Mouse (Mus musculus): ENCODE measurements around the gene Hagh.

DNA sequence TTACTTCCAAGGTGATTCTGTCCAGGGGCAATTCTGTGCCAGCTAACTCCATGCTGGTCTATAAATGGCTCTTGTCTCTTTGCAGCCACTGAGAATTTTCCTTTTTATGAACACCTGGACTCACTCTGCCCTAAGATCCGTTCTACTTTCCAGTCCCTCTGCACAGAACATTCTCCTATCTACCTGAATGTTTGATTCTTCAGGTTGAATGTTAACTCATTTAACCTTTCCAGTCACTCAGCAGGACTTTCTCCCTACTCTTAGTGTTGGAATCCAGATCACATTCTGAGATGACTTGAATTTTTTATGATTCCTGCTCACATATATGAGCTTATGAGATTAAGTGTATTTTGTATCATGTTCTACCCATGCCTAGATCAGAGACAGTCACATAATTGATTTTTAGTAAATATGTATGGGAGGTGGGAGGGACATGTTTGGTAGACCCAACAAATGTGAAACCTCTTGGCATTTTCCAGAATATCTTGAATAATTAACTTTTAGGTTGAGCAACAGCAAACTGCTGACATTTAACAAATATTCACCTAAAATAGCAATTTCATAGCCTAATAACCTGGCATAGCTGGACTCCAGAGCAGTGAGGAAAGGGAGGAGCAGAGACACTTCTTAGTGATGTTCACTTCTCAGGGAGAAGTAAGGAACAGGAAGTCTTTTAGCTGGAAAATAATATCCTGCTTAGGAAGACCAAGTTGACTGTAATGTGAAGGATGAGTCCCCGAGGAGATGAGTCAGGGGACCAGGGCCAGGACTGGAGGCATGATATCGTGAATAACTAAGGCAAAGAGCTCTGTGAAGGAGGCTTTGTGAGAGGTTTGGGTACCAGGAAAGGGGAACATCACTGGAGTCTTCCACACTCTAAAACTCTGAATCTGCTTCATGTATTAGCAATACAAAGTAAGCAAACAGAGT, 18.3 kb upstream of the Hagh start:
- TF ChIP-seq POLR2A (IDR thresholded peaks at IDR 0.05; ENCODE audit: borderline replicate concordance, control insufficient read depth, low read depth, low read length) (no peak), CTCF (IDR thresholded peaks at IDR 0.05; ENCODE audit: control insufficient read depth, insufficient read depth, low read length) (no peak)

Measured in bone marrow, adult 2 months (tissue).